Mouse (Mus musculus) adrenal gland, postnatal 10 days (tissue): ENCODE results near the gene Haus6. TPM values are rescaled to one million over a fixed set of nuclear protein-coding genes. Genes with fewer than 3 reads are reported as not detected.

Experiments used
- DNase-seq: peaks from one replicate; pipeline ENCODE4 v3.0.0; 2021; ENCODE audit warnings: mixed read lengths
- total RNA-seq, 2 experiments: library from RNA; stranded (reverse); gene quantifications; 2 replicates each; pipeline ENCODE4 v1.2.3; 2021

Gene Haus6
- total RNA-seq, 2 experiments from 2014 or later = 9.2 to 14.5 TPM

- peak; percentile 97 for DNase-seq
Observed at GRCm38 (mm10) chr4:86575283-86575983, 36.4 kb downstream of the Haus6 start, which contains the start of gene Rraga. TSS of gene Rraga (plus strand) at chr4:86575668.

DNA sequence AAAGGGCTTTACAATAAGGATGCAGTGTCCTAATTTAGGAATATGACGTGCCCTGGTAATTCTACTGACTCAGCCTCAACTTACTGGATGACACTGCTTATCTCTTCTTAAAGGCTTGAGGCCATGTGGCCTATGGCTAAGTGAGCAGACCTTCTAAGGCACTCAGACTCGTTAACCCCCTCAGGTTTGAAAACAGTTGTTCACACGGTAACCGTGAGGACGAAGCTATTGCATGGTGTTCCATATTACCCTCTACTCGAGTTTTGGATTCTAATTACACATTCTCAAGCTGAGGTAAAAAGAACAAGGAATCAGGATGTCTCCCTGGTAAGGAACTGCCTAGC lies 36.9 kb downstream of the Haus6 start:
- no peak for DNase-seq

- no peak for DNase-seq
Observed at GRCm38 (mm10) chr4:86561061-86561460, 50.8 kb downstream of the Haus6 start.

- DNase-seq = no peak
Observed at GRCm38 (mm10) chr4:86559006-86559405, 52.8 kb downstream of the Haus6 start.

- no peak for DNase-seq
Observed at GRCm38 (mm10) chr4:86558228-86558627, 53.6 kb downstream of the Haus6 start, which contains the start of gene Saxo1. TSS of gene Saxo1 (minus strand) at chr4:86558328.

GRCm38 (mm10) chr4:86557371-86557770 lies 54.5 kb downstream of the Haus6 start:
- no peak for DNase-seq

DNA sequence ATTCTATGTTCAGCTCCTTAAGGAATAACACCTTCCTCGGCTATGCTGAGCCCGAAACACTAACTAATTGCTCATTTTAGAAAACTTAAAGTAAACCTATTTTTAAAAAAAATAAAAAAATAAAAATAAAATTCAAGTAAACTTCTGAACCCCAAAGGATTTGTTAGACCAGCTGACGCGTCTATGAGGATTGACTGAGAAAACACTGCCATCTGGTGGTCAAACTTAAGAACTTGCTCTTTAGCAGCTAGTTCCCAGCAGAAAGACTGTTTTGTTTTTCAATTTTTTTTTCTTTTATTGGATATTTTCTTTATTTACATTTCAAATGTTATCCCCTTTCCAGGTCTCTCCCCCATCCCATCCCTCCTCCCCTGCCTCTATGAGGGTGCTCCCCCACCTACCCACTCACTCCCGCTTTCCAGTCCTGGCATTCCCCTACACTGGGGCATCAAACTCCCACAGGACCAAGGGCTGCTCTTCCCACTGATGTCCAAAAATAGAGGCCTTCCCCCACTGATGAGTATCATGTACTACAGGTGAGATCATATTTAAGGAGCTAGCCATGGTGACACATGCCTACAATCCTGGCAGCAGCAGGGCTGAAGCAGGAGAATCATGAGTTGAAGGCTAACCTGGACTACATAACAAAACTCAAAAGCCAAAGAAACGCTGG lies 56.7 kb downstream of the Haus6 start:
- peak; percentile 33 for DNase-seq

GRCm38 (mm10) chr4:86548332-86548731 lies 63.5 kb downstream of the Haus6 start:
- peak; percentile 15 for DNase-seq

GRCm38 (mm10) chr4:86545615-86546014 lies 66.2 kb downstream of the Haus6 start:
- DNase-seq = no peak

DNA sequence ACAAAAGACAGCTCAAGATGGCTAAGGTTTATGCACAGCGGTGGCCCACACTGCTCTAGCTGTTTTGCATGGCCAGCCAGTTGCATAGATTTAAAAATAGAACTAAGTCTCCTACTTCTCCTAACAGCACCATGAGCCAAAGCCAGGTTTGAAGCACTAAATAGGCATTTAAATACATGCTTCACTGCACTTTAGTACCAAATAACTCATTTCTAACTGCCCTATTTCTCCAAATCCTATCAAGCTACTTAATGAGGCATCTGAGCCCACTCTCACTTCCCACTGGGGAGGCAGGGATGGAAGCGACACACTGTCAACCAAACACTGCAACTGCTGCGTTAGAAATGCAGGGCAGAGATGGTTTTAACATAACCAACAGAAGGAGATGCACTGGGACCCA lies 67.9 kb downstream of the Haus6 start:
- no peak for DNase-seq

DNA sequence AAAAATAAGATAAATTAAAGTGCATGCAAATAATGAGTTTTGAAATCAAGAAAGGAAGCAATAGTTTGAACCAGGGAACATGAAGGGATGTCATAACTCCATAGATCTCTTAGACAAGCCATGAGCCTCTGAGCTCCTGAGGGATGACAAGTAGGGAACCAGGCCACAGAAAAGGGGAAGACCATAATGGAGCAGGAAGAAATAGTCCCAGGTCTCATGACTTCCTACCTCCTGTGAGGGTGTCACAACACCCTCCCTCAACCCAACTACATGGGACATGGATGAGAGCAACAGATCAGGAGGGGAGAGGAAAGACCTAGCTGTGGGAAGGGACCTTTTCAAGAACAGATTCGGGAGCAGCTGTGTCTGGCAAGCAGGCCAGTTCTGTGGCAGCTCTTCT lies 70.3 kb downstream of the Haus6 start:
- no peak for DNase-seq

- no peak for DNase-seq
Observed at GRCm38 (mm10) chr4:86538936-86539335, 72.9 kb downstream of the Haus6 start.

DNA sequence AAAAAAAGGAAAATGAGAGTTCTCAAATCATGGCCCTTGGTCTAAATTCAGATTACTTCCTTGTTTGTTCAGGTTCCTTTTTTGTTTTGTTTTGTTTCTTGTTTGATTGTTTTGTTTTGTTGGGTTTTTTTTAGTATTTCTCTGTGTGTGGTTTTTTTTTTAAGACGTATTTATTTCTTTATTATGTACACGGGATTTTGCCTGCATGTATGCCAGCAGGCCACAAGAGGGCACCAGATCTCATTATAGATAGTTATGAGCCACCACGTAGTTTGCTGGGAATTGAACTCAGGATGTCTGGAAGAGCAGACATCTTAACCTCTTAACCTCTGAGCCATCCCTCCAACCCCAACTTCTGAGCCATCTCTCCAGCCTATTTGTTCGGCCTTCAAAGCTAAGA lies 73.9 kb downstream of the Haus6 start:
- peak; percentile 47 for DNase-seq

DNA sequence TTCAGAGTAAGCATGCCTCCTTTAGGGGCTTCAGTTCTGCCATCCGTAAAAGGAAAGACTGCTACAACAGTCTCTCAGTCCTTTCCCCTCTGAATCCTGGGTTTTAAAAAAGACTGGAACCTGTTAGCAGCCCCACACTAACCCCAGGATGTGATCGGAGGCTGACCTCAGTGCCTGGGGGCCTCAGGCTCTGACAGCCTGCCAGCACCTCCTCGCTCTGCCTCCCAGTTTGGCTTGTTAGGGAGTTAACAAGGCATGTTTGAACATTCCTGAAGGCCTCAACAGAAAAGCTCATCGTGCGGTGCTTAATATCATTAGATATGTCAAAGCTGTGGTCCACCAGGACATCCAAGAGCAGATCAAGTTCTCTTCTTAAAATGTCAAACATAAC lies 77.8 kb downstream of the Haus6 start:
- no peak for DNase-seq

- DNase-seq = no peak
Observed at GRCm38 (mm10) chr4:86533406-86534090, 78.3 kb downstream of the Haus6 start.

DNA sequence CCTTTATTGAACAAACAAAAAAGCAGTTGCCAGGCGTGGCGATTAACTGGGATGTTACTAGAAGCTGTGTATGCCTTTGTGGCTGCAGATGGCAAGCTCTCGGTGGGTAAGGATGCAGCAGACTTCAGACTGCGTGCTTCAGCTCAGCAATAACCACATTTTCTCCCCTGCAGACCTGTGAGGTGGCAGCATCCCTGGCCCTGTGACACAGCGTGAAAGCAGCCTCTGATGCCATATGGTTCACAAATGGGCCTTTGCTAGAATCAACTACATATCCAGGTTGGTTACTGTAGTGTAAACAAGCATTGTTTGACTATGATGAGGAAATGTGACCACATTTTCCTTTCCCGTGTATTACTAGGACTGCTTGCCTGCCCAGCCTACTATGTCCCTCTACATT lies 82.7 kb downstream of the Haus6 start:
- DNase-seq = no peak

Other genes with a start within 250 kb of the Haus6 start
- gene Saxo1, start 53.7 kb downstream of the Haus6 start, total RNA-seq = not detected
- 10 to 100 TPM; 83.4 to 84.7 TPM for gene Rraga, start 36.4 kb downstream of the Haus6 start, total RNA-seq
- 100 to 1,000 TPM; 298 to 336 TPM for gene Plin2, start 58.0 kb upstream of the Haus6 start, total RNA-seq
- 10 to 100 TPM; 32.7 to 39.9 TPM for gene Dennd4c, start 136.5 kb upstream of the Haus6 start, total RNA-seq
- 100 to 1,000 TPM; 924 to 996 TPM for gene Rps6, start 245.4 kb upstream of the Haus6 start, total RNA-seq